Mouse (Mus musculus): Measurements from ENCODE around the gene Fbxl14. TPM values are rescaled to one million over a fixed set of nuclear protein-coding genes. Genes with fewer than 3 reads are reported as not detected.

Gene Fbxl14
- total RNA-seq, 2 experiments from 2014 or later, result 43.8 to 47.0 TPM

DNA sequence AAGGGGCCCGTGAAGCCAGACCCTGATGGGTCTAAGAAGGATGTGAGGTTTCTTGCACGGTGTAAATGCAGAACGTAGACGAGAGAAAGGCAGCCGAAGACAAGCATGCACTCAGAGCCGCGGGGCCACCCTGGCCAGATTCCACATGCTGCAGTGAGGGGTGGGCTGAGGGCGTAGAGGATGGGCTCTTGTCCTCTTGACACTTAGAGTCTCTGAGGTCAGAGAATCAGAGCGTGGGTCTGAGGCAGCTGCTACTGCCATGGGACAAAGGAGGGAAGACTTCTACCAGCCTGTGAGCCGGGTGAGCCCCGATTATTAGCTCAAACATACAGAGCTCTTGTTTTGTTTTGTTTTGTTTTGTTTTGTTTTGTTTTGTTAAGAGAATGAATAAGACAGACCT lies 11.1 kb downstream of the Fbxl14 start:
- no peak for ATAC-seq (replicated peaks; ENCODE audit: poor library complexity)

DNA sequence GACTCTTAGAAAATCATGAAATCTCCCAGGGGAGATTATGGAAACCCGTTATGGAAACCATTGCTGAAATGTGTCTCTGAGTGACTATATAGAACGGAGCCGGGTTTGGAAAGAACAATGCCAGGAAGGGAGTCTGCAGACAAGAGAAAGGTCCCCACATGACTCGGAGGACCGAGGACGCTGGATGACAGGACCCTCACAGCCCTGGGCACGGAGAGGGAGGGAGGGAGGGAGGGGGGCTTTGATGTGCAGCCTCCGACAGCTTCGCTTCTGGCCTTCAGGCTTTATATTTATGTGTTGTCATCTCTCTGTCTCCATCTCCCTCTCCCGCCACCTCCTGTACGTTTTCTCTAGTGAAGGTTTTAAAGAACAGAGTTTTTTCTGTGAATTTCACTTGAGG lies 11.5 kb downstream of the Fbxl14 start:
- ATAC-seq (replicated peaks; ENCODE audit: poor library complexity), result no peak

DNA sequence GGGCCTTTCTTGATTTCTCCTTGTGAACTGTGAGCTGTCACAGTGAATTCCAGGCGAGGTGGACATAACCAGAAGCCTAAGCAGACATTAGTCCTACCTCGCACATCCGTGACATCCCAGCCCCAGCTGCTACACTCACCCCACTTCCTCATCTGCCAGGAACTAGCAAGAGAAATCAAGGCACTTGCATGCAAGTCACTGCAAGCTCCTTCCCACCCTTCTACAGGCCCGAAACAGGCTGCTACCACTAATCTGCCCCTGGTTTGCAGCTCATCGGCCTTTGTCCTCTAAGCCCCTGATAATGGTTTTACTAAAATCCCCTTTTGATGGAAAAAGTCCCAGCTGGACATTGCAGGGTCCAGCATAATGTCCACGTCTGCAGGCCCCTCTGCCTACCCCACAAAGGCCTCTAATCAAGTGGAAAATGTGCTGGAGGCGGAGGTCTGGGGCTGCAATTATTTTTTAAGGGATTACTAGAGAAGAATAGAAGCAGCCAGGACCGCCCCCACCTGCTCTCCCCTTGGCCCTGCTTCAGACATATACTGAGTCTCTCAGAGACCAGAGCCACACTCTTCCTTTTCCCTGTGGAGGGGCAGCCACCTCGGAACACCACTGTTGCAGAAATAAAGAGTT lies 12.6 kb downstream of the Fbxl14 start:
- no peak for ATAC-seq (replicated peaks; ENCODE audit: poor library complexity)

DNA sequence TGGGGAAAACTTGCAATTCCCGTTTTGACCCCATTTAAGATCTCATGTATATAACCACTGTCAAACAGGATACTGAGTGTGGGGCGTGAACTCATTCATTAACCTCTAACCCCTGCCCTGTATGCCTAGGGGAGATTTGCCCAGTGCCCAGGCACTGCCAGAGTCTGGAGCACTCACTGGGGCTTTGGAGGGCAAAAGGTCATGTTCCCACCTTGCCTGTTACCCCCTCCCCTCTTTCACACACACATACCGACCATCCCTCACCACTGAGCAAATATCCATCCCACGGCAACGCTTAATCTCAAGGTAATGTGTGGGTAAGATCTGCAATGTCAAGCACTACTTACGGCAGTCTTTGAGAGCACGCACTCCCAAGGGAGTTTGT lies 13.2 kb downstream of the Fbxl14 start:
- ATAC-seq (replicated peaks; ENCODE audit: poor library complexity), result no peak

- ATAC-seq (replicated peaks; ENCODE audit: poor library complexity), result peak; percentile 89
Measured at GRCm38 (mm10) chr6:119499271-119499670, 19.8 kb downstream of the Fbxl14 start.

GRCm38 (mm10) chr6:119500086-119500485 lies 20.6 kb downstream of the Fbxl14 start:
- no peak; the same call in 1 of the 2 replicates for ATAC-seq (replicated peaks; ENCODE audit: poor library complexity)

- ATAC-seq (replicated peaks; ENCODE audit: poor library complexity), result peak; percentile 73
Measured at GRCm38 (mm10) chr6:119502031-119502430, 22.6 kb downstream of the Fbxl14 start.

DNA sequence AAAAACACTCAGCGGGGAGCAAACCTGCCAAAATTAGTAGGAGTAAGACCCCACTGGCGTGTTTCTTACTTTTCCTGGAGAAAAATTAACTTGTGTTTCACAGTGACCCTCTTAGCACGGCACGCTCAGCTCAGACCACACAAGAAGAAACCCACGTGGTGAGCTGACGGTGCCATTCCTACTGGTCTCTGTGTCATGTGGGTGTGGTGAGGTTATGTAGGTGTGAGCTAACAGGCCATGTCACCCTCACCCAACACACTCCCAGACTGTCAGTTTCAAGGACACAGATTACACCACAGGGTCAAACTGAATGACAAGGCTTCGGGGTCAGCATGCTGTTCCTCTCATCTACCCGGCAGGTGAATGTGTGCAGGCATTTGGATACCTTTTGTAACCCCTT lies 25.3 kb downstream of the Fbxl14 start:
- no peak for ATAC-seq (replicated peaks; ENCODE audit: poor library complexity)

DNA sequence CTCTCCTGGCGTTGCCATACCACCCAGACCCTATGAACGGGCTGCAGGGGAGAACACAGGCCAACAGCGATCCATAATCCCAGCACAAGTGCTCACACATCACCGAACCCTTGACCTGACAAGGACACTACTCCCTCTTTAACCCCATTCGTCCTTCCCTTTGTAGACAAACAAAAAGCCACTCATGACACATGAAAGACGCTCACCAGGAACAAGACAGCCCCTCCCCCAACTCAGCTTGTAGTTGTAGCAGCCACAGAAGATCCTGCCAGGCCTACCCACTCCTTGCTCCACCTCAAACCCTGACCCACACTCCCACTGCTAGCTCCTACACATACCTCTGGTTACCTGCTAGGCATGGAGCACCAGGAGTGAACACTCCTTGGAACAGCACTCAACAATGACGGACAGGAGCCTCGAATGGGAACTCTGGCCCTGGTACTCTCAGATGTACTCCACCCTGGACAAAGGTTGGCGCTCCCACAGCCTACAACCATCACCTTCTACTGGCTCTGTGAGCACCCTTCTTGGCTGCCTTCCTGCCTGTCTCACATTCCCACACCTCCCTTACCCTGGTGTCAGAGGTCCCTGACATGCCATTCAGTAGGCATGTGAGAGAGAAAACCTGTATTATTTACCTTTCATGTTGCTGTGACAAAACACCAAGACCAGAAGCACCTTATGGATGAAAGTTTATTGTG lies 26.2 kb downstream of the Fbxl14 start:
- no peak for ATAC-seq (replicated peaks; ENCODE audit: poor library complexity)

- no peak for ATAC-seq (replicated peaks; ENCODE audit: poor library complexity)
Measured at GRCm38 (mm10) chr6:119508221-119508620, 28.8 kb downstream of the Fbxl14 start.

- no peak for ATAC-seq (replicated peaks; ENCODE audit: poor library complexity)
Measured at GRCm38 (mm10) chr6:119508634-119509375, 29.3 kb downstream of the Fbxl14 start.

- no peak for ATAC-seq (replicated peaks; ENCODE audit: poor library complexity)
Measured at GRCm38 (mm10) chr6:119509437-119510037, 30.1 kb downstream of the Fbxl14 start.

- no peak for ATAC-seq (replicated peaks; ENCODE audit: poor library complexity)
Measured at GRCm38 (mm10) chr6:119512701-119513100, 33.2 kb downstream of the Fbxl14 start.

- ATAC-seq (replicated peaks; ENCODE audit: poor library complexity), result no peak
Measured at GRCm38 (mm10) chr6:119513452-119513851, 34.0 kb downstream of the Fbxl14 start.

DNA sequence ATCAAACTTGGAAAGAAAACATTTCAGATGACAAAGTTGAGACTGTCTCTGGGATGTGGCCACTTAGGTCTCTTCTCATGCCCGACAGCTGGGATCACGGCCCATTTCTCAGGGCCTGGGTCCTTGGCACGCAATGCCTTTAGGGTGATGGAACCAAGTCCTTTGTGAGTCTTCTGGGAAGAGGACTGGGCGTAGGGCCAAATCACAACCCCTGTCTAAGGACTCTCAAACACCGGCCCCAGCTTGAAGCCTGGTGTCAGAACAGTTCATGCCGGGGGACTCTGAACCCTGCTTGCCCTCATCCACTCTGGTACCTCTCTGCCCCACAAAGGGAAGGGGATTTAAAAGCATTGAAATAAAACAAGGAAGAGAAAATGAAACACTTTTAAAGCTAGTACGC lies 34.6 kb downstream of the Fbxl14 start:
- ATAC-seq (replicated peaks; ENCODE audit: poor library complexity), result no peak

- no peak for ATAC-seq (replicated peaks; ENCODE audit: poor library complexity)
Measured at GRCm38 (mm10) chr6:119520731-119521130, 41.3 kb downstream of the Fbxl14 start.

DNA sequence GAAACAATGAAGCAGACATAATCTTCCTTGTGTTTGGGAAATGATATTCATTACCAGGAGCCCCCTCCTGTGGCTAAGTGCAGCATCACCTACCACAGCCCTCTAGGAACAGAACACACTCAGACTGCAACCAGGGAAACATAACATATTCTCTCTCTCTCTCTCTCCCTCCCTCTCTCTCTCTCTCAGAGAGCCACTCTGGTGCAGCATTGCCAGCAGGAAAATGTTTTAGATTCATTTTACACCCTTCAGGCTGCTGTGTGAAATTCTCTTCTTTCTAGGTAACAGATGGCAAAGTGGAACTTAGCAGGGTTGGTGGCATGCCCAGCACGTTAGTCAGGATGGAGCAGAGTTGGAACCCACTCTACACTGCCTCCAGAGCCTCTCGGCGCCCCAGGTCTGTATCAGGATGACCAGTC lies 42.0 kb downstream of the Fbxl14 start:
- no peak for ATAC-seq (replicated peaks; ENCODE audit: poor library complexity)

DNA sequence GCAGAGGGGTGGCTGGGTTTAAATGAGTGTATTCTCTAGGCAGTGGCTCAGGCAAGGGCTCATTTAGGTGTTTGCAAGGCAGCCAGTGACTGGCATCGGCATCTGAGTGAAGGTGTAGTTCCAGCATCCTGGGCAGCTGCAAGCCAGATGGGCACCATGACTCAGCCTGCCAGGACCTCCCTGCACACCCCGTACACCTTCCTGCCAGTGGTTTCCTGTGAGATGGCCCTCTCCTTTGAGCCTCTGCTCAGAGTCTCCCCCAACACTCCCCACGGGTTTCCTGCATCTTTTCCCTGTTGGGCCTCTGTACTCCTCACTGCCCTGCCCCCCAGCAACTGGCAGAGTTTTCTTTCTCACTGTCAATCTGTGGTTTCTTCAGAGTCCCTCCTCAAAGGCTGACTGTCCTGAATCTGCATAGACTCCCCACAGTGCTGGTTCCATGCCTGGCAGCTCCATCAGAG lies 42.5 kb downstream of the Fbxl14 start:
- ATAC-seq (replicated peaks; ENCODE audit: poor library complexity), result peak; percentile 65

DNA sequence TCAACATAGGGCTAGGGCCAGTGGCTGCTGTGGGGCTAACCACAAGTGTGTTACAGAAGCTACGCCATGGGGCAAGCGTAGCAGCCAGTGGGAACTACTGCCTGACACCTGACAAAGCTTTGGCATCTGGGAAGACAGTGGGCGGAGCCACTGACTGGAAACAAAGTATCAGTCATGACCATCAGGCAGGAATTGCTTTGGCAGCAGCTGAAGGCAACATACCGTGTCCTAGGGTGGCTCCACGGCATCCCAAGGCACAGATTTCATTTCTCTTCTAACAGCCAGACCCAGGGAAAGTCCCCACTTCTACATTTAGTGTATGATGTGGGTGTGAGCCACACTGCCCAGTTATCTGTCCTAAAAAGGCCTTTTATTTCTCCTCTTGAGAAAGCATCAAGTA lies 47.0 kb downstream of the Fbxl14 start:
- no peak for ATAC-seq (replicated peaks; ENCODE audit: poor library complexity)

DNA sequence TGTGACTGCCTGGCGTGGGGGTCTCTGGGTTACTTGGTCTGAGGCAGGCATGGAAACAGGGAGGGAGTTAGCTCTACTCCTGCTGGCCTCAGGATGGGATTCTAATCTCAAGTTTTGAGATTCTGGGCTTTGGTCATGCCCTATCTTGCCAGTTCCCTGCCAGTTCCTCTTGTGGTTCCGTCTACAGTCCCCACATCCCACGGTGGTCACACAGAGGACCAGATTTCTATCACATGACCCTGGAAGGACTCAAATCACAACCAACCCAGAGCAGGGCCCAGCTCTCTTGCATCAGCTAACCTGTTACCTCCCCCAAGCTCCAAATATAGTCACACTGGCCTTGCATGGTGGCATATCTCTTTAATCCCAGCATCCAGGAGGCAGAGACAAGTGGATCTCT lies 50.2 kb downstream of the Fbxl14 start:
- ATAC-seq (replicated peaks; ENCODE audit: poor library complexity), result peak; percentile 39; the same call in 1 of the 2 replicates
